Mouse (Mus musculus): ENCODE measurements at regions not wholly inside any gene's neighbourhood (a gene's known extent, or its start where the extent isn't known, plus 50 kb on each side); places are given as distances from the start of the nearest gene placed in this dataset.

DNA sequence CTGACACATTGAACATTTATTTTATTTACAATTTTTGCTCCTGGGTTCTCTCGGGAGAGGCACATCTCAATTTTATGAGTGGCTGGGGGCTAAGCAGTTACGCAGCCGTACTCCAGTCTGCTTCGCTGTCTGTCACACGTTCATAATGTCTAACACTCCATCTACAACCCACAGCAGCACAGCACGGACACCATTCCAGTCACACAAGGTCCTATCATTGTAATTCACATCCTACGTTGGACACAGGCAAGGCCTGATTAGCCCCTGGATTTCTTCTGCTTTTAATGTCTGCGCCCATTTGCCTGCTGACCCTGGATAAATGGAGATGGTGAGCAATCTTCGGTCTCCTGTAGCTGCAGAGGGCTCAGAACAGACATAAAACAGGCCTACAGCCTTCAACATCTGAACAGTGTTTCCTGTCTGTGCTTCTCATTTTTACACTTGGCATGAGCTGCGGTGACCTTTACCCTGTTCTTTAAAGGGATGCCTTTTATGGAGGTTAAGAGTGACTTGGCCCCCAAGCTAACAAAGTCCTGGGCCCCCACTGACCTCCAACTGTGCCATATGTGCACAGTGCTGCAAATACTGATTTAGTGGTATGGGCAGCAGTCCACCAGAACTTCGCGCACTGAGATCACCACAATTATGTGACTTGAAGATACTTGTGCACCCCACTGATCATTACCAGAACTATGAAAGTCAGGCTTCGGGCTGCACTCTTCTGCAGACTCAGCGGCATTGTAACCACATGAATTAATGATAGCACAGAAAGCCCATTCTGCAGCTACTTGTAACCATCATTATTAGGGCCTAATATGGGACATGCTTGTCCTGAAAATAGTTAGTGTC lies 281.9 kb upstream of the Epha3 start:
- Histone ChIP-seq H3K27me3 (no peaks in the 10 kb centered on the region), H3K27ac (no peak overlapping the region), H3K9ac (no peak overlapping the region), H3K4me2 (no peak overlapping the region), H3K9me3 (no peaks in the 10 kb centered on the region), H3K36me3 (no peaks in the 10 kb centered on the region), H3K4me1 (no peaks in the 10 kb centered on the region), H3K4me3 (no peak overlapping the region)
- no peak for ATAC-seq (ENCODE audit: borderline replicate concordance, extremely low read depth, low FRiP score, low TSS enrichment)
- WGBS = 72% methylated on average over 14 of the region's 14 CpGs

All from lung, embryonic 15.5 days (tissue).